Mouse (Mus musculus) megakaryocyte, adult 5-6 weeks (primary cell): Measurements from ENCODE around the gene Pgk1. TPM values are rescaled to one million over a fixed set of nuclear protein-coding genes. Genes with fewer than 3 reads are reported as not detected.

Experiments used
- ATAC-seq: 2 replicates; pipeline ENCODE4 v1.8.0; 2016; ENCODE audit warnings: mild to moderate bottlenecking, inconsistent platforms; ENCODE audit not compliant: poor library complexity, severe bottlenecking
- total RNA-seq, 2 experiments: library from RNA; stranded (forward) in 1 of 2; stranded (reverse) in 1 of 2; fragments of 153-499, 151-499 nt in 1 of 2; fragments of 221-1000, 200-1000 nt in 1 of 2; gene quantifications; 2 replicates each; pipeline versions ENCODE4 v1.2.3 to v1.2.4; 2015 to 2017

Gene Pgk1
- total RNA-seq, 2 experiments from 2014 or later = 317 to 334 TPM

DNA sequence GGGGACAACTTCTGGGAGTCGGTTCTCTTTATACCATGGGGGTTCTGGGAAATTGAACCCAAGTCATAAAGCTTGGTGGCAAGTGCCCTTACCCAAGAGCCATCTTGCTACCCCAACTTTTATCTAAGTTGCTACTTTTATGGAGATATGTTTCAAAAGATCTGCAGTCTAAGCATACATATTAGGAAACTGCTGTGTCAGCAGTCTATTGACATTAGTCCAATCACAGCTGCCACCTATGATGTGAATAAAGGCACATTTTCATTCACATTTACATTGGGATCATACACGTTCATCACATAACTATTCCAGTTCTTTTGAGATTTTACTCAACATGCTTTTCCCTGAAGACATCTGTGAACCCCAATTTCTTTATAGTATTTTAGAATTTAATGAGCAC is 22.2 kb downstream of the Pgk1 start:
- no peak for ATAC-seq

DNA sequence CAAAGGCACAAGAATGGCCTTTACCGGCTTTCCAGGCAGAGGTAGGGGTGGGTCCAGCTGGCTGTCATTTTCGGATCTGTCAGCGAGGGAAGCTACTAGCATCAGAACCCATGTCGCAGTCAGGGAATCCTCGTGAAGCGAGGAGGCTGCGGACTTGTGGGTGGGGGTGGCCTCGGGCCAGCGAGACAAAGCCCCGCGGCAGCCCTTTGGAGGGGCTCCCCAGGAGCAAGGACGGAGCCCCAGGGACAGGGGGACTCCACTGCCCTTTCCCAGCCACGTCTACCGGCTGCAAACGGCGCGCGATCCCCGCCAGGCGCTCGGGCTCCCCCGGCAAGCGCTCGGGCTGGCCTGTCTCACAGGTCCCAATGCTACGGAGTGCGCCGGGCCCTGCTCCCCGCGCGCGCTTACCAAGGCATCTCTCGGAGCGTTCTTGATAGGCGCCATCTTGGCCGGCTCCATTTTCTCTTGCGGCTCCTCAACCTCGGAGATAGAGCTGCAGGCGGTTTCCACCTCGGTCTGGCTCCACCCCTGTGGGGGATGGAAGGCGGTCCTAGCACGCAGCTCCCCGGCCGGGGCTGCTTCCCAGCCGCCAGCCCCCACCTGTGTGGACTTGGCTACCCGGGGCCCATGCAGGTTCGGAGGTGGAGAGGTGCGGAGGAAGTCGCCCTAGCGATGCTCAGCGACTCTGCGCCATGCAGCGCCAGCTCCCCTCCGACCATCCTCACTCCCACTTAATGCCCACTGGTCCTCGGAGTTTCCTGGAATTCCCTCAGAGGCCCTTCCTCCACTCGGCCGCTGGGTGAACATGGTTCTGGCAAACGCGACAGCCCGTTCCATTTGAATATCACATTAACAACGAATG is 32.5 kb downstream of the Pgk1 start:
- ATAC-seq = peak; percentile 92

GRCm38 (mm10) chrX:106221058-106221457 is 34.2 kb downstream of the Pgk1 start, which contains the start of gene Taf9b:
Gene Taf9b, minus strand, starts transcription at chrX:106221158.
- ATAC-seq = no peak

Other genes with a start within 250 kb of the Pgk1 start
- gene Magt1, start 175.2 kb upstream of the Pgk1 start, total RNA-seq (2015) = 48.6 and 55.6 TPM in 2 replicates
- 72.5 and 75.7 TPM in 2 replicates for gene Magt1, start 175.2 kb upstream of the Pgk1 start, total RNA-seq (2017)
- 306 and 313 TPM in 2 replicates for gene Cox7b, start 171.4 kb upstream of the Pgk1 start, total RNA-seq (2015)
- 331 and 383 TPM in 2 replicates for gene Cox7b, start 171.4 kb upstream of the Pgk1 start, total RNA-seq (2017)
- 25.0 and 27.5 TPM in 2 replicates for gene Atp7a, start 159.8 kb upstream of the Pgk1 start, total RNA-seq (2015)
- 23.5 and 46.6 TPM in 2 replicates for gene Atp7a, start 159.8 kb upstream of the Pgk1 start, total RNA-seq (2017)
- 116 and 127 TPM in 2 replicates for gene Tlr13, start 43.9 kb upstream of the Pgk1 start, total RNA-seq (2015)
- 131 and 150 TPM in 2 replicates for gene Tlr13, start 43.9 kb upstream of the Pgk1 start, total RNA-seq (2017)
- 5.2 and 7.2 TPM in 2 replicates for gene Taf9b, start 34.1 kb downstream of the Pgk1 start, total RNA-seq (2015)
- 4.6 and 5.2 TPM in 2 replicates for gene Taf9b, start 34.1 kb downstream of the Pgk1 start, total RNA-seq (2017)
- not detected in 2 replicates for gene Fnd3c2, start 68.3 kb downstream of the Pgk1 start, total RNA-seq (2015)
- not detected in 2 replicates for gene Fnd3c2, start 68.3 kb downstream of the Pgk1 start, total RNA-seq (2017)